Mouse (Mus musculus) cortical plate, adult 2 months (tissue): ENCODE data around the gene Olfr354.

ENCODE experiments used
- CTCF ChIP-seq: fragments of 200-500 bp; IDR thresholded peaks from 2 replicates; pipeline ENCODE4 v1.5.1; 2011; ENCODE audit warnings: mild to moderate bottlenecking, control low read depth, low read length; ENCODE audit not compliant: insufficient read depth; ENCODE audit errors: extremely low read depth
- POLR2A ChIP-seq: fragments of 200-500 bp; IDR thresholded peaks from 2 replicates; pipeline ENCODE4 v1.6.1; 2011; ENCODE audit warnings: mild to moderate bottlenecking, low read length, control low read depth; ENCODE audit not compliant: insufficient read depth; ENCODE audit errors: extremely low read depth

DNA sequence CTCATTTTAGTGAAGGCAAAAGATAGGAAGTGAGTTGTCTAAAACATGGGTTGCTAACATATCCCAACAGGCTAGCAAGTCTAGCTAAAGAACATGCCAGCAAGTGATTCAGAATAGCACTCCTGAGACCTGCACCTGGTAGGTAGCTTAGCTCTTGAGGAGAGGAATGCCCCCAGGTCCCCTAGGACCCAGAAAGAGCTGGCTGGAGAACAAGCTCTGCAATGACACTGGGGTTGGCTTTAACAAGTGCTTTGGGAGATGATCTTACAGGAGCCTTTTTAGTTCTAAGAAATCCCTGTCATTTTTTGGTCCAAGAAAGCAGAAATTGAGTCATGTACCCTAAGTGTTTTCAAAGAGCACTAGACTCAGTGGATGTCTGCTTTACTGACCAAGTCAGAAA is at the start of gene Olfr354:
- TF ChIP-seq CTCF: no peak
- no peak for TF ChIP-seq POLR2A
